8 mouse cellular contexts compared by ENCODE assay signal in genomic region chr19:37435041-37435852, GRCm38 (mm10). TPM values are rescaled to one million over a fixed set of nuclear protein-coding genes. Genes with fewer than 3 reads are reported as not detected.
A peak's percentile ranks its signal among the peaks of the same experiment; 100 is the strongest.
DNase-seq lines count a peak whose midpoint lies in the region; ATAC-seq and TF ChIP-seq lines count a peak whose summit lies in the region.

No protein-coding gene starts in this region.

- DNase-seq in adrenal gland, adult 8-10 months: peak; percentile 49
- peak; percentile 53 for DNase-seq in forebrain, postnatal 0 days
- DNase-seq in liver: peak; percentile 61
- no peak for DNase-seq in c-Kit-positive CD71-positive TER-119-positive erythroid progenitor cells, embryonic 14.5 days (ENCODE audit: low spot score)

- TF ChIP-seq CTCF in ES-Bruce4 (IDR thresholded peaks at IDR 0.05; ENCODE audit: low read depth, low read length): no peak
- no peak for TF ChIP-seq CTCF in forebrain, postnatal 0 days (IDR thresholded peaks at IDR 0.05; ENCODE audit: low read depth)
- no peak for TF ChIP-seq CTCF in testis, adult 2 months (IDR thresholded peaks at IDR 0.05; ENCODE audit: control insufficient read depth, insufficient read depth, insufficient replicate concordance, low read depth, low read length)

- H3K9ac ChIP-seq in ES-Bruce4 (ENCODE audit: low read depth, poor library complexity, severe bottlenecking): peak overlapping the region; percentile 99
- no peak overlapping the region for H3K9ac ChIP-seq in forebrain, postnatal 0 days
- 0 out of 2 replicates have a peak overlapping the region, but pooled peaks have one; percentile 53 for H3K9ac ChIP-seq in hindbrain, embryonic 13.5 days
- no peak overlapping the region for H3K9ac ChIP-seq in midbrain, embryonic 15.5 days

- ATAC-seq in forebrain, postnatal 0 days: peak; percentile 30; the same call in 1 of the 2 replicates
- peak; percentile 59; the same call in 1 of the 2 replicates for ATAC-seq in hindbrain, embryonic 13.5 days (ENCODE audit: low FRiP score)
- ATAC-seq in midbrain, embryonic 15.5 days (replicated peaks): 0 out of 2 replicates have a peak, but pooled peaks have one; percentile 15

- peak overlapping the region; percentile 43 for H3K4me2 ChIP-seq in forebrain, postnatal 0 days (ENCODE audit: low read depth)
- H3K4me2 ChIP-seq in hindbrain, embryonic 13.5 days: peak overlapping the region; percentile 58
- peak overlapping the region; percentile 51 for H3K4me2 ChIP-seq in midbrain, embryonic 15.5 days

- no peaks in the 10 kb centered on the region for H3K9me3 ChIP-seq in ES-Bruce4 (replicated peaks; ENCODE audit: control insufficient read depth, insufficient read depth, low read length, poor library complexity, severe bottlenecking)
- no peaks in the 10 kb centered on the region for H3K9me3 ChIP-seq in forebrain, postnatal 0 days (ENCODE audit: low read length)
- no peaks in the 10 kb centered on the region for H3K9me3 ChIP-seq in hindbrain, embryonic 13.5 days
- H3K9me3 ChIP-seq in midbrain, embryonic 15.5 days: no peaks in the 10 kb centered on the region

- WGBS in forebrain, postnatal 0 days: 1% methylated on average over 73 of the region's 77 CpGs
- WGBS in hindbrain, embryonic 13.5 days: under 1% methylated on average over 77 of the region's 77 CpGs
- WGBS in midbrain, embryonic 15.5 days: under 1% methylated on average over 74 of the region's 77 CpGs

- peak overlapping the region; percentile 94 for H3K4me3 ChIP-seq in ES-Bruce4 (ENCODE audit: low read depth, low read length)
- H3K4me3 ChIP-seq in forebrain, postnatal 0 days (ENCODE audit: low read depth, low read length): peak overlapping the region; percentile 34
- H3K4me3 ChIP-seq in hindbrain, embryonic 13.5 days: peak overlapping the region; percentile 41
- H3K4me3 ChIP-seq in midbrain, embryonic 15.5 days: peak overlapping the region; percentile 36
- peak overlapping the region; percentile 82 for H3K4me3 ChIP-seq in testis, adult 2 months (ENCODE audit: control insufficient read depth, low read depth, low read length)

- 0 out of 2 replicates have a peak, but pooled peaks cover 3% of the 10 kb centered on the region for H3K27me3 ChIP-seq in ES-Bruce4 (ENCODE audit: control insufficient read depth, insufficient read depth, low read length, poor library complexity, severe bottlenecking)
- peaks cover 59% of the 10 kb centered on the region for H3K27me3 ChIP-seq in forebrain, postnatal 0 days (ENCODE audit: insufficient read depth, low read length)
- peaks cover 96% of the 10 kb centered on the region for H3K27me3 ChIP-seq in hindbrain, embryonic 13.5 days
- peaks cover 79% of the 10 kb centered on the region for H3K27me3 ChIP-seq in midbrain, embryonic 15.5 days (replicated peaks)
- peaks cover 3% of the 10 kb centered on the region; the same call in 1 of the 2 replicates for H3K27me3 ChIP-seq in testis, adult 2 months (ENCODE audit: control insufficient read depth, insufficient read depth, low read length)

- no peak for TF ChIP-seq POLR2A in ES-Bruce4 (IDR thresholded peaks at IDR 0.05; ENCODE audit: insufficient read depth, low read length)
- TF ChIP-seq POLR2A in testis, adult 2 months (IDR thresholded peaks at IDR 0.05; ENCODE audit: control insufficient read depth, low read depth, low read length): 0 out of 2 replicates have a peak, but pooled peaks have one; percentile 3

- no peak for TF ChIP-seq EP300 in ES-Bruce4 (IDR thresholded peaks at IDR 0.05; ENCODE audit: insufficient read depth, low read depth, low read length)

- H3K4me1 ChIP-seq in ES-Bruce4 (ENCODE audit: control insufficient read depth, insufficient read depth, low read length): no peaks in the 10 kb centered on the region
- no peaks in the 10 kb centered on the region for H3K4me1 ChIP-seq in forebrain, postnatal 0 days (ENCODE audit: insufficient read depth)
- peaks cover 19% of the 10 kb centered on the region for H3K4me1 ChIP-seq in hindbrain, embryonic 13.5 days (replicated peaks)
- peaks cover 16% of the 10 kb centered on the region for H3K4me1 ChIP-seq in midbrain, embryonic 15.5 days
- peaks cover 9% of the 10 kb centered on the region for H3K4me1 ChIP-seq in testis, adult 2 months (ENCODE audit: control insufficient read depth, insufficient read depth, low read length)

- peaks cover 8% of the 10 kb centered on the region for H3K36me3 ChIP-seq in ES-Bruce4 (ENCODE audit: control insufficient read depth, insufficient read depth, low read length, poor library complexity, severe bottlenecking)
- H3K36me3 ChIP-seq in forebrain, postnatal 0 days (ENCODE audit: insufficient read depth): no peaks in the 10 kb centered on the region
- no peaks in the 10 kb centered on the region for H3K36me3 ChIP-seq in hindbrain, embryonic 13.5 days
- no peaks in the 10 kb centered on the region for H3K36me3 ChIP-seq in midbrain, embryonic 15.5 days (replicated peaks)
- no peaks in the 10 kb centered on the region for H3K36me3 ChIP-seq in testis, adult 2 months (ENCODE audit: control insufficient read depth, insufficient read depth, low read length)

- no peak overlapping the region for H3K27ac ChIP-seq in ES-Bruce4 (ENCODE audit: insufficient read depth, low read length)
- 0 out of 2 replicates have a peak overlapping the region, but pooled peaks have one; percentile 9 for H3K27ac ChIP-seq in forebrain, postnatal 0 days (ENCODE audit: low read depth, low read length)
- peak overlapping the region; percentile 30; the same call in 1 of the 2 replicates for H3K27ac ChIP-seq in hindbrain, embryonic 13.5 days
- peak overlapping the region; percentile 20; the same call in 1 of the 2 replicates for H3K27ac ChIP-seq in midbrain, embryonic 15.5 days
- 0 out of 2 replicates have a peak overlapping the region, but pooled peaks have one; percentile 19 for H3K27ac ChIP-seq in testis, adult 2 months (ENCODE audit: control insufficient read depth, insufficient read depth, low read depth, low read length)

RNA-seq across cellular contexts. Expression of gene Hhex, which starts 0.6 kb away (rescaled TPM):
- 8.2 and 9.0 TPM in 2 replicates for polyA plus RNA-seq in ES-Bruce4 (2011; ENCODE audit: insufficient read depth, insufficient read length, low read depth, missing spikeins)
- 100 to 1,000 TPM in 2 of 4 experiments, 10 to 100 TPM in 2; 23.6 to 283 (median 97.2) TPM for total RNA-seq in adrenal gland, adult 8-10 months (2022)
- 0.69 and 1.1 TPM in 2 replicates for total RNA-seq in forebrain, postnatal 0 days (2014; rRNA removed)
- 2.1 and 3.4 TPM in 2 replicates for polyA plus RNA-seq in forebrain, postnatal 0 days (2015; fragmentation: Nextera tagmentation; extraction: Ambion mirVana)
- 6.7 and 7.2 TPM in 2 replicates for polyA plus RNA-seq in hindbrain, embryonic 13.5 days (2015; fragmentation: Nextera tagmentation; extraction: Ambion mirVana)
- 5.1 and 5.2 TPM in 2 replicates for polyA plus RNA-seq in midbrain, embryonic 15.5 days (2015; fragmentation: Nextera tagmentation; extraction: Ambion mirVana)
- polyA plus RNA-seq in testis, adult 2 months (2012; rRNA removed): 0.89 and 0.93 TPM in 2 replicates

RNA-seq across cellular contexts. Expression of gene Kif11, which starts 59.0 kb away (rescaled TPM):
- 130 and 146 TPM in 2 replicates for polyA plus RNA-seq in ES-Bruce4 (2011; ENCODE audit: insufficient read depth, insufficient read length, low read depth, missing spikeins)
- 1 to 10 TPM in 3 of 4 experiments, under 1 TPM in 1; 0.99 to 1.3 (median 1.1) TPM for total RNA-seq in adrenal gland, adult 8-10 months (2022)
- total RNA-seq in forebrain, postnatal 0 days (2014; rRNA removed): 9.1 and 15.2 TPM in 2 replicates
- 5.4 and 6.3 TPM in 2 replicates for polyA plus RNA-seq in forebrain, postnatal 0 days (2015; fragmentation: Nextera tagmentation; extraction: Ambion mirVana)
- 13.5 and 14.3 TPM in 2 replicates for polyA plus RNA-seq in hindbrain, embryonic 13.5 days (2015; fragmentation: Nextera tagmentation; extraction: Ambion mirVana)
- 8.4 and 11.3 TPM in 2 replicates for polyA plus RNA-seq in midbrain, embryonic 15.5 days (2015; fragmentation: Nextera tagmentation; extraction: Ambion mirVana)
- 6.7 and 8.9 TPM in 2 replicates for polyA plus RNA-seq in testis, adult 2 months (2012; rRNA removed)

Comparison
In these comparisons a context has a peak if more than half of its experiments do, and no peak if none do; other contexts are left out.
1. H3K4me3 ChIP-seq: peak in every context shown above with its lines; median percentile 94 in ES-Bruce4; 82 in testis, adult 2 months; 41 in hindbrain, embryonic 13.5 days; 36 in midbrain, embryonic 15.5 days; 34 in forebrain, postnatal 0 days.
2. H3K9ac ChIP-seq: peak in ES-Bruce4 (single experiment) and hindbrain, embryonic 13.5 days (single experiment); none in forebrain, postnatal 0 days (single experiment) and midbrain, embryonic 15.5 days (single experiment).
3. Peak in every context shown above with its lines, with median percentiles within 50 percentile points of each other: ATAC-seq and H3K4me2 ChIP-seq.